Mouse (Mus musculus) lung, embryonic 15.5 days (tissue): Measurements from ENCODE around the gene Fam196b. TPM values are rescaled to one million over a fixed set of nuclear protein-coding genes. Genes with fewer than 3 reads are reported as not detected.

Experiments used
- polyA plus RNA-seq: library from polyadenylated mRNA; unstranded; fragments of >200 nt; fragmentation: Nextera tagmentation; extraction: Ambion mirVana; gene quantifications from 2 replicates; pipeline ENCODE4 v1.2.1, GENCODE M21; 2015

Gene Fam196b
- polyA plus RNA-seq, 1 experiment from 2014 or later = 0.06 TPM

Other genes with a start within 250 kb of the Fam196b start
- 0.46 TPM in 1 of 2 replicates, not detected in the other for gene 4930469K13Rik, start 216.3 kb upstream of the Fam196b start, polyA plus RNA-seq
- not detected in 2 replicates for gene Foxi1, start 106.7 kb upstream of the Fam196b start, polyA plus RNA-seq